Mouse (Mus musculus) retina, adult 2 months (tissue): ENCODE data around the gene Nfu1.
A peak's percentile ranks its signal among the peaks of the same experiment; 100 is the strongest.

Experiments used
- DNase-seq: peaks from one replicate; pipeline ENCODE4 v3.0.0-alpha.2; 2012; ENCODE audit warnings: low read depth, low spot score

Nfu1 gene

DNA sequence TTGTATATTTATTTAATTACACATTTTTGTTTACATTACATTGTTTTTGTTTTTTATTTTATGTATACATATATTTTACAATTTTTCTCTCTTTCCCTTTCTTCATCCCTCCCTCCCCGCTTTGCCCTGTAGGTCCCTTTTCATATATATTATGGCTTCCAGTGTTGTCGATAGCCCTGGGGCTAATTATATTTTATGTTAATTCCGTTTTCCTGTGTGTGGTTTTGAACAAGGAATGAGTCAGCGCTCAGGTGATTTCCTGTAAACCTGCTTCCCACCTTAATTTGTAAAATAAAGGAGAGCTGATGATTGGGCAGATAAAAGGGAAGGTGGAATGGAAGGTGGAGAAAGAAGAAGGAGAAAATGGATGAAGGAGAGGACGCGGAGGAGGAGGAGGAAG is at the start of gene Nfu1:
Gene Nfu1, plus strand, starts transcription at position 350 of the 400 bp plus-strand sequence.
- no peak for DNase-seq

DNA sequence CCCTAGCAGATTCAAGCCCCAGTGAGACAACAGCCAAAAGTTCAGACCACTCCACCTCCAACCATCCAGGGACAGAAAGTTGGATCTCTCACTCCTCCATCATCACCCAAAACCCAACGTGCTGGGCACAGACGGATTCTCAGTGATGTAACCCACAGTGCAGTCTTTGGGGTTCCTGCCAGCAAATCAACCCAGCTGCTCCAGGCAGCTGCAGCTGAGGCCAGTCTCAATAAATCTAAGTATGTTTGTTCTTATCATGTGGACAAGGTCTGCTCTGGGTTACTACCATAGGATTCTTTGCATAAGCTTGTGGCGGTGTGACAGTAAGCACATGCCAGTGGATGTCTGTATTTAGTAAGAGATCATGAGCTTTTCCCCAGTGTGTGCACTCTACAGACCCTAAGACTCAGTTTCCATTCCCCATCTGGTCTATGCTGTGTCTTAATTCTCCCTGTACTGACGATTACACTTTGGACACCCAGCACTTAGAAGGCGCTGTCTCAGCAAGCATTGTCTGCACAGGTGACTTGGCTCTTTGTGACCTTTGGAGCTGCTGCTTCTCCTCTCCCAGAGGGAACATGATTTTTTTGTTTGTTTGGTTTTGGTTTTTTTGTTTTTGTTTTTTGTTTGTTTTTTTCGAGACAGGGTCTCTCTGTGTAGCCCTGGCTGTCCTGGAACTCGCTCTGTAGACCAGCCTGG is 44.9 kb upstream of the Nfu1 start:
- no peak for DNase-seq

DNA sequence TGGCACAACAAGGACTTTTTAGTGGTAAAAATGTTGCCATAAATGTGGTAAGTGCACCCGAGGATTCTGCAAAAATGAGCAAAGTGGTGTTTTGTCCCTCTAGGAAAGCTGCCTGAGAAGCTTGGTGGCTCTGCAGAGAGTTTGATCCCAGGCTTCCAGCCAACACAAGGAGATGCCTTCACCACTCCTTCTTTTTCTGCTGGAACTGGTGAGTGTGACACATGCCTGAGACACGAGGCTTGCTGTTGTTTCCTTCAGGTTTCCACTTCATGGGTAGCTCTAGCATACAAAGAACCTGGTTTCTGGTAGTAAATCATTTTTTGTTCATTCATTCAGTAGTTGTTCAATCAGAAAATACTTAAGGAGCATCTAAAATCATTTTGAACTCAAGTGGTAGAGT is 41.9 kb upstream of the Nfu1 start:
- DNase-seq, result no peak

DNA sequence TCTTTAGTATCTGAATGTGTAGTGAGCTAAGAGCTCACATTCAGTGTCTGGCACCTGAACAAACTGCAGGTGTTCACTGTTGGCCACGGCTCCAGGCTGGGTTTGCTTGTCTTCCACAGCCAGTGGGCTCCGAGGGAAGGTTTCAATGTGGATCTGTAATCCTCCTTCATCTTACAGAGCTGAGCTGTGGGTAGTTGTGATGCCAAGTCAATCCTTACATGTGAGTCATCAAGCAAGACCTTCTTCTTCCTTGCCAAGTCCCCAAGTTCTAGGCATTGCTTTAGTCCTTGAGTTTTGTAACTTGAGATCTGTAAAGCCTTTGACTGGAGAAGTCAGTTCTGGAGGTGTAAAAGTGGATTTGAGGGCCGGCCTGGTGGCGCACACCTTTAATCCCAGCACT is 35.1 kb upstream of the Nfu1 start:
- DNase-seq, result no peak

DNA sequence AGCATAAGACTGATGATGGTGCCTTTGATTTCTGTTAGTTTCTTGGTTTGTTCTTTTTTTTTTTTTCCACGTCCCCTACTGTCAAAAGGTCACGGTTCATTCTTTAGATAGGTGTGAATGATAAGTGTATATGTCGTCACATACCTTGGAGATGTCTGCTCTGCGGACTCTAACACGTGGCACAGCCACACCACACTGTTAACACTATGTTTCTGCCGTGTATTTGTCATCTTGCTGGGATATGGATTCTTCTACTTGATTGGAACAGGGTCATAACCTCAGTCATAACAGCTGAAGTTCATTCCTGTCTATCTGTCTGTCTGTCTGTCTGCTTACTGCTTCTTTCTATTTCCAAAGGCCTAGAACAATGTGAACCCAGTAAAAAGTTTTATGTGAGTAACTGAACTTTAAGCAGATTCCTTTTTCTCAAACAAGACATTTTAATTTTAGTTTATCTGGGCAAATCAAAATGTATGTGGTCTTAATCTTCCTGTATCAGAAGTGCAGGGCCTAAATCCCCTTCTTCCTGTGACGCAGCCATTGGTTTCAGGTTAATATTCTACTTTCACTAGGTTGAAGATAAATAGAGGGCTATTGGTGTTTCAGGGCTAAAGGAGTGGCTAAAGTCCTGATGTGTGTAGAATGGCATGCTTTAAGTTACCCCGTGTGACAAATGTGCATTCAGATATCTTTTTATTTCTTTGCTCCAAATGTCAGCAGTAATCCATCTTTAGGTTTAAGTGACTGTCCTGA is 30.7 kb upstream of the Nfu1 start:
- no peak for DNase-seq

DNA sequence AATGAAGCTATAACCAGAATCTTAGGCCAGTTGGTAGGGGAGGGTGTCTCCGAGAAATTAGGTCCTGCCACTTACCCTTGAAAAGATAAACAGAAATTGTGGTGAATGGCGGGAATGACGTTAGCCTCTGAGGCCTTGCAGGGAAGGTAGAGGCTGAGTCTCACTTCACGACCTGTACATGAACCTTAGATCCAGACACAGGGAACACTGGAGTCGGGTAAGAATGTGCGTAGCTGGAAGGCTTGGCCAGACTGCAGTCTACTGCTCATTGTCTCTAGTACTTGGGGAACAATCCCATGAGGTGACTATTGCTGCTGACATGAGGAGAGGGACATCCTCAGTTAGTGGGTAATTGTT is 30.1 kb upstream of the Nfu1 start:
- no peak for DNase-seq

DNA sequence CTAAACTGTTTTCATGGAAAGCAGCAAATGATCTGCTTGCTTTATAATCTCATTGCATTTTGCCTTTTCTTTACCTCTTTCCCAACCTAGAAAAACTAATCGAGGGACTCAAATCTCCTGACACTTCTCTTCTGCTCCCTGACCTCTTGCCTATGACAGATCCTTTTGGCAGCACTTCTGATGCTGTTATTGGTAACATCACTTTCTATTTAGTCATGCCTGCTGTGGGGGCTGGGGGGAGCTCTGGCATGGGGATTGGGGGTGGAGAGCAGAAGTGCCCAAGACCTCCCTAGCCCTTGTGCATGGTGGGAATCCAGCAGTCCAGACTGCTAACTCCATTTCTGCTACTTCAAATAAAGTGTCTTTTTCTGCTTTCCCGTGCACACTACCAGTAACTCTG is 27.8 kb upstream of the Nfu1 start:
- DNase-seq, result no peak

DNA sequence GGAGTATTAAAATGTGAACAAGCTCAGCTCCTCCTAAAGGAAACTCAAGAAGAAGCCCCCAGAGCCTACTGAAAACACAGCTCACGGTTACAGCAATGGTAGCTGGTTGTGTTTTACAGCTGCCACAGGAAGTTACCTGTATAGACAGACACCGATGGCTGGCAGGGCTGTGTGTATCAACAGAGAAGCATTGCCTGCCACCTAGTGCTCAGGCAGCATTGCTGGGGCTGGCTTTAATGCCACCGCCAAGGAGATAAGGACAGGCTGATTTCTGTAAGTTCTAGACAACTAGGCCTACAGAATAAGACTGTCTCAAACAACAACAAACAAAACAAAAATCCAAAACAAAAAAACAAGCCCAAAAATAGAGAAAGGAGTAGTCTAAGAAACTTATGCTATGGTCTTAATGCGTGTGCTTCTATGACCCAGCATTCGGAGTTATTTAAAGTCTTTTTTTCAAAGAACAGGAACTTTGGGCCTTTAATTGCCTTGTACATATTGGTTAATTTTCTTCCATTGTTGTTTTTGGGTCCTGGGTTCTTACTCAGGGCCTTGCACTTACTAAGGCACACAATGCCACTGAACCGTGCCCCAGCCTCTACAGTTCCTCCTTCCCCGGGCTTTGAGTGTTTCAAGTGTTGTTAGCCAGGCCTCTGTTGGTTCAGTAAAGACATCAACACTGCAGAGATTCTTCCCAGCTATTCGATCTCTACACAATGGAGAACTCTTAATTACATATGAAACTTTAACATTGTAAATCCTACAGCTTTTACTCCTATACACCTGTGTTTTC is 23.5 kb upstream of the Nfu1 start:
- DNase-seq, result no peak

DNA sequence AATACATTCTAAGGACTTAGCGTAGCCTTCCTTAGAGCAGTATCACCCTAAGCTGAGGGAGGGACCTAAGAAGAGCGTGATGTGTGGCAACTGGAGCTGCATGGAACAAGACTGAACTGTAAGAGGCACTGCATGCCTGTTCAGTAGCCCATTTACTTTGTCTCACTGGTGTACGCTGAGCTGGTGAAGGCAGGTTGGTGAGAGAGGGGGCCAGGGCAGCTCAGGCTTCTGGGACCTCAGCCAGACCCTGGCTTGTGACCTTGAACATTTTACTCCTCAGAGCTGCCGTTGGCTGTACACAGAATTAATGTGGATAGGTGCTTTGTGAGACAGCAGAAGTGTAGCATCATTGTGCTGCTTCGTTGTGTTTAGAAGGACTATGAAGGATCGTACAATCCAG is 19.5 kb upstream of the Nfu1 start:
- DNase-seq, result no peak

DNA sequence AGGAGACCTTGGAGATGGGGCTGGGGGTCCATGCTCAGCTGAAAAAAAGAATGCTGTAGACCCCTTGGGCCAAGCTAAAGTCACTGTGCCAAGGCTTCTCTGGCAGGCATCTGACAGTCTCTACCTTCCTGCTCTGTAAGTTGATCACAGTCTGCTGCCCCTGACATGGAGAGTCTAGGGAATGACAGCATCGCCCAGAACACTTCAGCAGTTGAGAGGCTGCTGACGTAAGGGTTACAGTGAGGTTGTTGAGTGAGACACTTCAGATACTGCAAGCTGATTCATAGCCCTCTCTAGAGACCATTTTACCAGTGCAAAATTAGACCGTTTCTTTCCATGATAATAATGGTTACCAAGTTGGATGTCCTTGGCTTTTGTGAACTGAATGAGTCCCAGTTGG is 18.0 kb upstream of the Nfu1 start:
- DNase-seq, result no peak

DNA sequence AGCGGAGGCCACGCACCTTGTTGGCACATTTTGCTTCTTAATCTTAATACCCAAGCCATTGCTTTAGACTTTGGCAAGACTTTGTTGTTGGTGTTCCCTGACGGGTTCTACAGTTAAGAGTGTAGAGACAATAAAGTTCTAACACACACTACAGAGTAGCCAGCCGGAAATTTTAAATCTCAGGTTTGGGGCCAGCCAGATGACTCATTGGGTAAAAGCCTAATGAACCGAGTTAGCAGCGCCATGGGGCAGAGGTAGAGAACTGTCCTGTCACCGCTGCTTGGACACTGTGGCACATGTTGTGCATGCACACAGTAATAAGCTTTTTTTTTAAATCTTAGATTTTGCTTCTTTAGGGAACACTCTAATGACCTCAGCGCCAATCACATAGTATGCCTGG is 16.7 kb upstream of the Nfu1 start:
- no peak for DNase-seq

DNA sequence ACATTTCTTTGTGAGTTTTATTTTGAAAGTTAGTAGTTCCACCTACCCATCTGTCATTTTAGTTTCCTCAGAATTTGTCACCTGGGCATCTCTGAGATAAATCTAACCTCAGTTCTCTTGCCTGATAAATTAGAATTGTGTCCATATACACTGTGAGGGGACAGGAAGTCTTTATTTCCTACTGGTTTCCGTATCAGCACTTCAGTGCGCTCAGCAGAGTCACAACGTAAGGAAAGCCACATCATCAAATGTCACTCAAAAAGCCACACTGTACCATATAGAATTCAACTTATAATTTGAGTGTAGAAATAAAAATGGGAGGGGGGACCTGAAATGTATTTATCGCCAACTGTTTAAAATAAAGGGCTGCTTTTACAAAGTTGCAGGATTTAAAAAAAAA is 14.8 kb upstream of the Nfu1 start:
- no peak for DNase-seq

DNA sequence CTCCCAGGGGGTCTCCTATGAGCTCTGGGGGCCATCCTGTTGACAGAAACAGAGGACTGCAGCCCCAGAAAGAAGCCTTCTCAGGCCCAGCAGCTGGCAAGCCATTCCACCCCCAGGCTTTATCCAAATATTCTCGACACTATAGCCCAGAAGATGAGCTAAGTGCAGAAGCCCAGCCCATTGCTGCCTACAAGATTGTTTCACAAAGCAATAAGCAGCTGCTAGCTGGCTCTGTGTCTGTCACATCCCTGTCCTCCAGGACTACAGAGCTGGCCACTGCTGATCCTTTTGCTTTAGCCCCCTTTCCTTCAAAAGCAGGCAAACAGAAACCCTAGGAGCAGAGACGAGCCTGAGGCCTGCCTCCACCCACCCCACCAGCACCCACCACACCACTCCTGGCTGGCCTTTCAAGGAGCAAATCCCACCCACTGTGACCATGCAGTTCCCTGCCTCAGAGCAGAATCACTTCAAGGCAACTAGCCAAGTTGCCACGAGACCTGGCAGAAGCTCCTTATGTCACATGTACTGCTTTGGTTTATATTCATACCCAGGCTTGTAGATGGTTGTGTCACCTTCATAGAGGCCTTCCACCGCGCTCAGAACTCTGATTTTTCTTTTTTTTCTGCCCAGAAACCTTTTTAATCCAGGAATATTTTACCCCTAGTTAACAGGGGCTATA is 12.3 kb upstream of the Nfu1 start:
- DNase-seq, result no peak

DNA sequence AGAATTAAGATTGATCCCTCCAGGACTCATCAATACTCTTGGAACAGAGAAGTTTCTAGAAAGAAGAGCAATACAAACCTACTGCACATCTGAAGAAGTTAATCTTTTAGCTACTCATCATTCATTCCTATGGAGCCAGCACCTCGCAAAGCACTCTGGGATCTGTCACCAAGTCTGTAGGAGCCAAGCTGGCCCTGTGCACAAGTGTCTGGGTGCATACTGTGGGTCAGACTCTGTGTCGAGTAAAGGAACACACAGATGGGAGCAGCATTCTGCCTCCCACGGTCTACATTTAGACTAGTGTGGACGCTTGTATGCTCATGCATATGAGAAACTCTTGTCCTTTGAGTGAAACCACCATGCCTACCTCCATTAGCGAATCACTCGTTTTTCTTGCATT is 11.7 kb upstream of the Nfu1 start:
- DNase-seq, result no peak

DNA sequence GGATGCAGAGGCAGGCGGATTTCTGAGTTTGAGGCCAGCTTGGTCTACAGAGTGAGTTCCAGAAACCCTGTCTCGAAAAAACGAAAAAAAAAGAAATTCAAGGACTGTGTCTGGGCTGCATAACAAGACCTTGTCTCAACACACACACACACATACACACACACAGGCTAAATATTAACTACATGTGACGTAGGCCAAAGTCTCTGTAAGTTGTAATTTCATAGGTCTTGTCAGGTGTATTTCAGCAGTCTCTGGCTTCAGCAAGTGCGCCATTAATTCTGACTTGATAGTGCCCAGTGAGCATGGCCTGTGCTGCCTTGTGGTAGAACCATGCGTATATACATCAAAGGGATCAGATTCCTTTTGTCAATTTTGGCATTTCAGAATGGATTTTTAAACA is 7.0 kb upstream of the Nfu1 start:
- no peak for DNase-seq

DNA sequence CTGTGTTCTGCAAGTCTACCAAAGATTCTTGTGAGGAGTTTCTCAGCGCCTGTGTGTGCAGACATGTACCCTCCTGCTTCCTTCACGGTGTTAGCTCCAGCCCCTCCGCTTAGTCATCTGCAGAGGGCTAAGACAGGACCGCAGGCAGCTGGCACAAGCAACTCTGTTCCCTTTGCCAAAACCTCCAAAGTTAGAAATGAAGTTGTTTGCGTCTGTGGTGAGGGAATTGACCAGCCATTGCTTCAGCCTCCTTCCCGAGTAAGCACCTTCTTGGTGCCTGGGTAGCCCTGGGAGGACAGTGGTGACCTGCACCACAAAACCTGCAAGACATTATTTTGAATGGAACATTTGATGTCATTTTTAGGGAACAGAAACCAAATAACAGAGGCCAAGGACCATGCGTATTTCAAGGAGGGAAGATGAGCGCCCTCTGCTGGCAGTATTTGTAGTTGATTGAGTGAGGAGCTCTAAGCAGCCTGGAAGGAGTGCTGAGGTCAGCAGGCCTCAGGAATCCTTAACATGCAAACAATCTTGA is 6.4 kb upstream of the Nfu1 start:
- peak; percentile 44 for DNase-seq

DNA sequence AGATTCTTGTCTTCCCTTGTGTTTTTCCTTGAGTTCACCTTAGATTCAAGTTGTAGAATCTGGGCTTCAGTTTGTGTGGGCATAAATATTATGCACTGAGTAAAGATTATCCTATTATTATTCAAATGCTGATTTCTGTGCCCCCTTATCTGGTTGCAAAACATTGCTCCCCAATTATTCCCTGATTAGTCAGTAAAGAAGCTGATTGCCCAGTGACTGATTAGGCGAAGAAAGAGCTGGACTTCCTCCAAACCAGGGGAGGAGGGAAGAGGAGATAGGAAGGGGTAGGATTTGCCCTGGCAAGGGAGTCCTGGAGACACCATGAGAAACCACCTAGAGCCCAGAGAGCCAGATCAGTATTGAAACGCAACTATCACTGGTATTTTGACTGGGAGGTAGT is 4.9 kb upstream of the Nfu1 start:
- DNase-seq, result no peak

DNA sequence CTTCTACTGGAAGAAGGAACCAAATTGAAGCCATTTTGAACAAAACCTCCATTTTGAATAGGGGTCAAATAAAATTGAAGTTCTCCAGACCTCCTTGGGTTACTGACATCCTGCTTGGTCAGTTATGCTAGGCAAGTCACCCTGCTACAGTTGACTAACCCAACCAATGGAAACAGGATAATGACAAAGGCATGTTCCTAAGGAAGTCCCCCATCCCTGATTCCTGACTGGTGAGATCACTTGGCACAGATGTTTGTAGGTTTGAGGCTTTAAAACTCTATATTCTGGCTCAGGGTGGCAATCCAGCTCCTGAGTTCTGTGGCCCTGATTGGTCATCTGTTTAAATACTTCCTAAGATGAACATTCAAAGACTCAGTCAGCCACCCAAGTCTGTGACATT is 3.5 kb upstream of the Nfu1 start:
- no peak for DNase-seq

DNA sequence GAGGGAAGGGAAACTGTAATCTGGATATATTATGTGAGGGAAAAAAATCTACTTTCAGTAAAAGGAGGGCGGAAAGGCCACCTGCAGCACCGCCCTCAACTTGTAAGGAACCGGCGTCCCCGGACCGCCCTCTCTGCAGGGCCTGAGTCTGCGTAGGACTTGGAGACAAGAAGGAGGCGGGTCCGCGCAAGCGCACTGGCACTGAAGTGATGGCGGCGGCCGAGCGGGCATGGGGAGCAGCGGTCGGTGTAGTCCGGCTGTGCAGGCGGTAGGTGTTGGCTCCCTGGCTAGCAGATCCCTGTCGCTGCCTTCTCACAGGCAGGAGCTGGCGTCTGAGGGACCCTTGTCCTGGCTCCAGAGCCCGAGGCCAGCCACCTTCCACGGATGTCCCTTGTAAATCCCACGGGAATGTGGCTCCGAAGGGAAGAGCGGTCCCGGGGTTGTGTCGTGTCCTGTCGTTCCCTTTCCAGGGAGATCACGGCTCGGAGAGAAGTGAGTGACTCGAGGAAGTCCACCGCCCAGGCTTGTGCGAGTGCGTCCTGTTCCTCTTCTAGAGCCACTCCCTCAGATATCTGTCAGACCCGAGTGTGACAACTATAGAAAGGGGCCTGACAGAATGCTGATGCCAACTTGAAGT is 774 bp downstream of the Nfu1 start:
- peak; percentile 75 for DNase-seq

DNA sequence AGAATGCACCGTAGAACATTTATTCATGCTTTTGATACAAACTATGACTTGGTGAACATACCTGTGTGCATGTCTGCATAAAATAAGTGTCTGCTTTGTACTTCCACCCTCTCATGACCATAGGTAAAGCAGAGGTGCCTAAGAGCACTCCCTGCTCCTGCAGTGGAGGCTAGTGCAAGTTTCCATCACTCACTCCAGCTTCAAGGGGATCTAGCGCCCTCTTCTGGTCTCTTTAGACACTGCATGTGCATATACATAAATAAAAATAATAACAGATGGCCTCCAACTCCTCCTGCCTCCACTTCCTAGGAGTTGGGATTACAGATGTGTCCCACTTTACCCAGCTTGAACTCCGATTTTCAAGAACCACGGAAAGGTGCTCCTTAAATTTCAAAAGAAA is 7.9 kb downstream of the Nfu1 start:
- peak; percentile 46 for DNase-seq

DNA sequence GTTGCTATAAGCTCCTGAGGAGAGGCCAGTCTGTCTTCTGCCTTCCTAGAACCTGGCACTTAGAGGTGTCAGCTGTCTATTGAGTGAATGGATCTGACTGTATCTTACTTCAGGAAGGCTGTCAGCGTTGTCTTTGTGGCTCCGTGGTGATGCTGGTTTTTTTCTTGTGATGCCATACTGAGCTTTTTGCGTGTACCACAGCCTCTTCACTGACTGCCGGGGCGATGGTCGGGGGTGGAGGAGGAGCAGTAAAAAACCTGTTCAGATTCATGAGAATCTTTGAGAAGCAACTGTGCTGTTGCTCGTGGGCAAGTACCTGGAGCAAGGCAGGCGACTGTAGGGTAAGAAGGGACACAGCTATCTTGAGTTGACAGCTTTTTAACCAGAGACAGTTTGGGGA is 9.8 kb downstream of the Nfu1 start:
- no peak for DNase-seq

DNA sequence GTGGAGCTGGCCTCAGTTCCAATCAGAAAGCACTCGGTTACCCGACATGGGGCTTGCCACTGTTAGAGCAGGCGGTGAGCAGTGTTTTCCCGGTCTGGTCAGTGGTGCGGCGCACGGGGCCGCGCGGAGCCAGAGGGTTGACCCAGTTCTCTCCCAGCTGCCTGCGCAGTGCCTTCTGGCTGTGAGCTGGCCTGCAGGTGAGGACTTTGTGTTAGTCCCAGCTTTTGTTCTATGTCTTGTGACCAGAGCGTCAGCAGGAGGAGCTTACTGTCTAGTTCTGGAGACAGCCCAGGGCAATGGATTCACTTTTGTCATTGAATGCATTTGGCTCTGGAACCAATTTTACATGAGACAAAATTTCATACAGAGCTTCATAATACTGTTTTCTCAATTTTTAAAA is 12.8 kb downstream of the Nfu1 start:
- DNase-seq, result no peak
